ENCODE assay signal across 8 mouse cellular contexts in the genomic region with DNA sequence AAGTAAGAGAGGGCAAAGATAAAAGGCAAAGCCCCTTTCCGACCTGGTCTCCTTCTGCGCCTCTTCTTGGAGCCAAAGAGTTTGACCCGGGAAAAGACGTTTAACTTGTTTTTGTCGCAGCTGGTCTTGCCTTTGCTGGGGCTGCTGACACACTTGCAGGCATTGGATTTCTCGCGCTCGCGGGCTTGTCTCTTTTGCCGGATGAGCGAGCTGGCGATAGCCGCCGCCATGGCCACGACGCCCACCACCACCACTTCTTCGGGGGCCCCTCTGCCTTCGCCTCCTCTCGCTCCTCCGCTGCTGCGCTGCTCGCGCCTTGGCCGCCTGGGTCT.
DNase-seq lines count a peak whose midpoint lies in the region; ATAC-seq and TF ChIP-seq lines count a peak whose summit lies in the region.

No protein-coding gene starts in this region.

- ATAC-seq in erythroblast, adult 5-6 weeks (replicated peaks; ENCODE audit: low FRiP score, poor library complexity, severe bottlenecking) = no peak
- no peak for ATAC-seq in hindbrain, embryonic 14.5 days (ENCODE audit: low FRiP score)
- ATAC-seq in liver, postnatal 0 days = no peak
- no peak for ATAC-seq in inflammation-experienced regulatory T-cells, adult 6 months

- no peak for TF ChIP-seq EP300 in liver, postnatal 0 days (IDR thresholded peaks at IDR 0.05; ENCODE audit: low read depth)

- peaks cover 5% of the 10 kb centered on the region; the same call in 1 of the 2 replicates for H3K9me3 ChIP-seq in erythroblast, embryonic 14.5 days (ENCODE audit: control insufficient read depth, low read length)
- no peaks in the 10 kb centered on the region for H3K9me3 ChIP-seq in hindbrain, embryonic 14.5 days (ENCODE audit: control insufficient read depth, low read length)
- H3K9me3 ChIP-seq in liver, postnatal 0 days (ENCODE audit: low read length) = no peaks in the 10 kb centered on the region

- no peaks in the 10 kb centered on the region for H3K36me3 ChIP-seq in erythroblast, embryonic 14.5 days (ENCODE audit: control insufficient read depth)
- no peaks in the 10 kb centered on the region for H3K36me3 ChIP-seq in hindbrain, embryonic 14.5 days (replicated peaks; ENCODE audit: control insufficient read depth, insufficient read depth)
- no peaks in the 10 kb centered on the region for H3K36me3 ChIP-seq in liver, postnatal 0 days (replicated peaks; ENCODE audit: insufficient read depth, low read length)

- peak; percentile 17 for DNase-seq in right cerebral cortex, postnatal 14 days
- DNase-seq in right cerebral cortex, postnatal 36 days (ENCODE audit: low spot score in 2 of 2) = no peak
- DNase-seq in hindbrain, embryonic 14.5 days (ENCODE audit: low spot score) = no peak
- DNase-seq in liver, postnatal 0 days = no peak
- no peak for DNase-seq in cerebellum, postnatal 10 days

- WGBS in hindbrain, embryonic 14.5 days = 20% methylated on average over 21 of the region's 24 CpGs
- 10% methylated on average over 23 of the region's 24 CpGs for WGBS in liver, postnatal 0 days (ENCODE audit: insufficient replicate concordance)

- H3K27ac ChIP-seq in hindbrain, embryonic 14.5 days = peak overlapping the region; percentile 26; the same call in 1 of the 2 replicates
- no peak overlapping the region for H3K27ac ChIP-seq in liver, postnatal 0 days (ENCODE audit: low read depth)

- peak overlapping the region; percentile 63 for H3K4me2 ChIP-seq in hindbrain, embryonic 14.5 days (replicated peaks)
- H3K4me2 ChIP-seq in liver, postnatal 0 days (ENCODE audit: low read depth, low read length) = peak overlapping the region; percentile 65

- H3K4me3 ChIP-seq in erythroblast, embryonic 14.5 days (replicated peaks) = peak overlapping the region; percentile 64
- peak overlapping the region; percentile 55 for H3K4me3 ChIP-seq in hindbrain, embryonic 14.5 days (replicated peaks; ENCODE audit: low read length)
- H3K4me3 ChIP-seq in liver, postnatal 0 days (ENCODE audit: low read depth, low read length) = peak overlapping the region; percentile 34

- H3K27me3 ChIP-seq in erythroblast, embryonic 14.5 days (ENCODE audit: control insufficient read depth) = peaks cover 23% of the 10 kb centered on the region
- H3K27me3 ChIP-seq in hindbrain, embryonic 14.5 days (ENCODE audit: control insufficient read depth, insufficient read depth, low read length) = no peaks in the 10 kb centered on the region
- peaks cover 16% of the 10 kb centered on the region for H3K27me3 ChIP-seq in liver, postnatal 0 days (ENCODE audit: insufficient read depth, low read length)

- no peak for TF ChIP-seq CTCF in liver, postnatal 0 days (IDR thresholded peaks at IDR 0.05; ENCODE audit: low read depth)

- H3K4me1 ChIP-seq in erythroblast, embryonic 14.5 days (ENCODE audit: control insufficient read depth) = no peaks in the 10 kb centered on the region
- H3K4me1 ChIP-seq in hindbrain, embryonic 14.5 days (replicated peaks; ENCODE audit: control insufficient read depth, insufficient read depth, low read length) = no peaks in the 10 kb centered on the region
- no peaks in the 10 kb centered on the region for H3K4me1 ChIP-seq in liver, postnatal 0 days (ENCODE audit: insufficient read depth)

- peak overlapping the region; percentile 58 for H3K9ac ChIP-seq in hindbrain, embryonic 14.5 days
- no peak overlapping the region for H3K9ac ChIP-seq in liver, postnatal 0 days (replicated peaks)
